Mouse (Mus musculus) mesoderm, embryonic 11.5 days (tissue): ENCODE measurements at regions not wholly inside any gene's neighbourhood (a gene's known extent, or its start where the extent isn't known, plus 50 kb on each side); places are given as distances from the start of the nearest gene placed in this dataset.

Source experiments
- DNase-seq: peaks from one replicate; pipeline ENCODE4 v3.0.0-alpha.2; 2012; ENCODE audit warnings: low read depth, low spot score

- no peak for DNase-seq
Observed at GRCm38 (mm10) chr9:120721451-120722123, 150.3 kb downstream of the Rpl14 start.

GRCm38 (mm10) chr9:120723026-120723425, 151.8 kb downstream of the Rpl14 start:
- DNase-seq = no peak

GRCm38 (mm10) chr9:120731952-120732622, 160.8 kb downstream of the Rpl14 start:
- no peak for DNase-seq

- DNase-seq = no peak
Observed at GRCm38 (mm10) chr9:120732650-120733293, 161.5 kb downstream of the Rpl14 start.

GRCm38 (mm10) chr9:120733681-120734465, 162.6 kb downstream of the Rpl14 start:
- DNase-seq = peak; percentile 56

GRCm38 (mm10) chr9:120735217-120735616, 164.0 kb downstream of the Rpl14 start:
- DNase-seq = no peak

GRCm38 (mm10) chr9:120737956-120738355, 166.7 kb downstream of the Rpl14 start:
- DNase-seq = no peak

- DNase-seq = peak; percentile 66
Observed at GRCm38 (mm10) chr9:120739199-120739952, 168.1 kb downstream of the Rpl14 start.

GRCm38 (mm10) chr9:120739953-120740524, 168.8 kb downstream of the Rpl14 start:
- no peak for DNase-seq

- DNase-seq = no peak
Observed at GRCm38 (mm10) chr9:120741521-120741920, 170.3 kb downstream of the Rpl14 start.

- DNase-seq = no peak
Observed at GRCm38 (mm10) chr9:120743455-120743854, 172.2 kb downstream of the Rpl14 start.

- no peak for DNase-seq
Observed at GRCm38 (mm10) chr9:120745674-120746073, 174.4 kb downstream of the Rpl14 start.

- DNase-seq = no peak
Observed at GRCm38 (mm10) chr9:120750820-120751219, 178.2 kb upstream of the Ctnnb1 start.

- no peak for DNase-seq
Observed at GRCm38 (mm10) chr9:120751686-120752484, 177.1 kb upstream of the Ctnnb1 start.

- no peak for DNase-seq
Observed at GRCm38 (mm10) chr9:120754151-120754550, 174.9 kb upstream of the Ctnnb1 start.

GRCm38 (mm10) chr9:120755486-120755885, 173.5 kb upstream of the Ctnnb1 start:
- no peak for DNase-seq

GRCm38 (mm10) chr9:120758003-120758402, 171.0 kb upstream of the Ctnnb1 start:
- DNase-seq = no peak

- DNase-seq = no peak
Observed at GRCm38 (mm10) chr9:120758632-120759031, 170.4 kb upstream of the Ctnnb1 start.

- DNase-seq = no peak
Observed at GRCm38 (mm10) chr9:120759771-120760170, 169.2 kb upstream of the Ctnnb1 start.

- DNase-seq = no peak
Observed at GRCm38 (mm10) chr9:120763802-120764201, 165.2 kb upstream of the Ctnnb1 start.
